Mouse (Mus musculus): ENCODE data around the gene Ifne. TPM values are rescaled to one million over a fixed set of nuclear protein-coding genes. Genes with fewer than 3 reads are reported as not detected.

Ifne gene
- total and polyA plus RNA-seq, 3 experiments: not detected

GRCm38 (mm10) chr4:88845334-88845733, 34.7 kb downstream of the Ifne start:
- no peaks in the 10 kb centered on the region for H3K9me3 ChIP-seq (replicated peaks; ENCODE audit: insufficient read depth, low read length)
- peak; percentile 51 for DNase-seq (ENCODE audit: low read depth, low spot score)
- no peak overlapping the region for H3K9ac ChIP-seq (ENCODE audit: control insufficient read depth, low read depth, low read length, poor library complexity, severe bottlenecking)
- H3K27me3 ChIP-seq (ENCODE audit: control insufficient read depth in 1 of 2, insufficient read depth in 2 of 2, low read length in 2 of 2): peaks cover 8 to 21% of the 10 kb centered on the region in 2 experiments
- no peak overlapping the region for H3K27ac ChIP-seq (ENCODE audit: control insufficient read depth, low read depth, low read length)
- no peaks in the 10 kb centered on the region; a peak in 1 of 4 replicates for H3K4me1 ChIP-seq (ENCODE audit: control insufficient read depth in 1 of 2, insufficient read depth in 2 of 2, low read length in 2 of 2)
- H3K79me2 ChIP-seq (ENCODE audit: control insufficient read depth, insufficient read depth, low read length, poor library complexity): no peaks in the 10 kb centered on the region
- peak overlapping the region in 1 of 2 experiments; percentile 34; a peak in 1 of 4 replicates for H3K4me3 ChIP-seq (ENCODE audit: control insufficient read depth in 1 of 2, insufficient read depth in 1 of 2, low read depth in 2 of 2, low read length in 2 of 2)
- TF ChIP-seq CTCF (IDR thresholded peaks at IDR 0.05 in 2 of 3, conservative IDR thresholded peaks at IDR 0.05 in 1 of 3; ENCODE audit: control insufficient read depth in 1 of 3, insufficient read depth in 1 of 3, low read depth in 2 of 3, low read length in 3 of 3, poor library complexity in 1 of 3, severe bottlenecking in 1 of 3): peak in 2 of 3 experiments; percentile 36 to 65; a peak in 4 of 6 replicates
- no peak for TF ChIP-seq NRF1 (IDR thresholded peaks at IDR 0.05; ENCODE audit: insufficient read depth, low read depth, low read length, poor library complexity, severe bottlenecking)
- TF ChIP-seq RAD21 (IDR thresholded peaks at IDR 0.05; ENCODE audit: low read depth, low read length): 0 out of 2 replicates have a peak, but pooled peaks have one; percentile 5
- TF ChIP-seq MYB (IDR thresholded peaks at IDR 0.05; ENCODE audit: low read depth, low read length): no peak
- TF ChIP-seq MYC (IDR thresholded peaks at IDR 0.05; ENCODE audit: low read depth, low read length): no peak
- no peak for TF ChIP-seq ZNF384 (IDR thresholded peaks at IDR 0.05; ENCODE audit: low read depth, low read length)
- TF ChIP-seq USF2 (IDR thresholded peaks at IDR 0.05; ENCODE audit: borderline replicate concordance in 1 of 2, insufficient read depth in 1 of 2, low read depth in 1 of 2, low read length in 2 of 2): no peak
- TF ChIP-seq MAFK (IDR thresholded peaks at IDR 0.05; ENCODE audit: borderline replicate concordance, low read depth, low read length): no peak
- no peak for TF ChIP-seq MEF2A (IDR thresholded peaks at IDR 0.05; ENCODE audit: extremely low read depth, insufficient replicate concordance, low read depth, low read length, poor library complexity, severe bottlenecking)
- TF ChIP-seq ZC3H11A (IDR thresholded peaks at IDR 0.05; ENCODE audit: low read depth, low read length): no peak
- no peak for TF ChIP-seq CHD2 (IDR thresholded peaks at IDR 0.05; ENCODE audit: low read length)
- no peak for TF ChIP-seq MAZ (IDR thresholded peaks at IDR 0.05; ENCODE audit: low read depth, low read length)
- TF ChIP-seq TBP (IDR thresholded peaks at IDR 0.05; ENCODE audit: low read depth, low read length): no peak
- no peak for TF ChIP-seq NELFE (IDR thresholded peaks at IDR 0.05; ENCODE audit: low read depth, low read length)
- no peak for TF ChIP-seq ZMIZ1 (IDR thresholded peaks at IDR 0.05; ENCODE audit: low read depth, low read length)
- no peak for TF ChIP-seq POLR2AphosphoS2 (IDR thresholded peaks at IDR 0.05; ENCODE audit: low read length)
- TF ChIP-seq MAX (IDR thresholded peaks at IDR 0.05; ENCODE audit: low read length): no peak
- no peak for TF ChIP-seq MXI1 (IDR thresholded peaks at IDR 0.05; ENCODE audit: low read depth, low read length)
- peak; percentile 26 for TF ChIP-seq SMC3 (IDR thresholded peaks at IDR 0.05; ENCODE audit: low read depth, low read length)
- TF ChIP-seq TAL1 (IDR thresholded peaks at IDR 0.05; ENCODE audit: low read length): no peak
- H3K36me3 ChIP-seq (ENCODE audit: control insufficient read depth in 1 of 2, insufficient read depth in 2 of 2, low read length in 2 of 2): no peaks in the 10 kb centered on the region

GRCm38 (mm10) chr4:88841438-88841911, 38.5 kb downstream of the Ifne start, which contains the start of gene Ifna4:
TSS of gene Ifna4 (plus strand) at chr4:88841861.
- H3K9ac ChIP-seq (ENCODE audit: control insufficient read depth, low read depth, low read length, poor library complexity, severe bottlenecking): no peak within 1 kb of the TSS
- H3K79me2 ChIP-seq (ENCODE audit: control insufficient read depth, insufficient read depth, low read length, poor library complexity): no peaks in the 10 kb centered on the region
- no peak within 1 kb of the TSS for H3K4me3 ChIP-seq (ENCODE audit: control insufficient read depth in 1 of 2, insufficient read depth in 1 of 2, low read depth in 2 of 2, low read length in 2 of 2)
- H3K9me3 ChIP-seq (replicated peaks; ENCODE audit: insufficient read depth, low read length): no peaks in the 10 kb centered on the region
- H3K36me3 ChIP-seq (ENCODE audit: control insufficient read depth in 1 of 2, insufficient read depth in 2 of 2, low read length in 2 of 2): no peaks in the 10 kb centered on the region
- H3K27me3 ChIP-seq (ENCODE audit: control insufficient read depth in 1 of 2, insufficient read depth in 2 of 2, low read length in 2 of 2): peaks cover 11 to 14% of the 10 kb centered on the region in 2 experiments
- H3K27ac ChIP-seq (ENCODE audit: control insufficient read depth, low read depth, low read length): no peak within 1 kb of the TSS
- H3K4me1 ChIP-seq (ENCODE audit: control insufficient read depth in 1 of 2, insufficient read depth in 2 of 2, low read length in 2 of 2): no peaks in the 10 kb centered on the region; a peak in 1 of 4 replicates
- TF ChIP-seq TBP (IDR thresholded peaks at IDR 0.05; ENCODE audit: low read depth, low read length) (no peak), SIN3A (IDR thresholded peaks at IDR 0.05; ENCODE audit: low read length) (no peak), GABPA (IDR thresholded peaks at IDR 0.05; ENCODE audit: low read depth, low read length) (no peak), MAFK (IDR thresholded peaks at IDR 0.05; ENCODE audit: borderline replicate concordance, low read depth, low read length) (no peak), MAZ (IDR thresholded peaks at IDR 0.05; ENCODE audit: low read depth, low read length) (no peak), TCF12 (IDR thresholded peaks at IDR 0.05; ENCODE audit: low read depth, low read length) (no peak), USF2 (IDR thresholded peaks at IDR 0.05; ENCODE audit: borderline replicate concordance in 1 of 2, insufficient read depth in 1 of 2, low read depth in 1 of 2, low read length in 2 of 2) (no peak), POLR2A (IDR thresholded peaks at IDR 0.05; ENCODE audit: control insufficient read depth in 1 of 2, insufficient read depth in 1 of 2, low read depth in 1 of 2, low read length in 2 of 2, poor library complexity in 1 of 2) (no peak), NELFE (IDR thresholded peaks at IDR 0.05; ENCODE audit: low read depth, low read length) (no peak), HCFC1 (IDR thresholded peaks at IDR 0.05; ENCODE audit: low read depth, low read length) (no peak), JUND (IDR thresholded peaks at IDR 0.05; ENCODE audit: low read depth, low read length) (no peak), RAD21 (IDR thresholded peaks at IDR 0.05; ENCODE audit: low read depth, low read length) (no peak), KAT2A (conservative IDR thresholded peaks at IDR 0.05; ENCODE audit: low read depth, low read length) (no peak), TAL1 (IDR thresholded peaks at IDR 0.05; ENCODE audit: low read length) (no peak), UBTF (IDR thresholded peaks at IDR 0.05; ENCODE audit: borderline replicate concordance, insufficient read depth, low read depth, low read length) (no peak), ZMIZ1 (IDR thresholded peaks at IDR 0.05; ENCODE audit: low read depth, low read length) (no peak)
- no peak for DNase-seq (ENCODE audit: low read depth, low spot score)
